Mouse (Mus musculus) limb, embryonic 14.5 days (tissue): ENCODE measurements around the gene Bcar3. TPM values are rescaled to one million over a fixed set of nuclear protein-coding genes. Genes with fewer than 3 reads are reported as not detected.

Experiments
- ATAC-seq: fragments of 200-750 bp; cut with Nextera tagmentation; 2 replicates; pipeline ENCODE4 v1.8.0; 2017; ENCODE audit warnings: low read depth, moderate number of reproducible peaks, moderate TSS enrichment; ENCODE audit not compliant: low FRiP score
- DNase-seq: peaks from one replicate; pipeline ENCODE4 v3.0.0-alpha.2; 2015; ENCODE audit warnings: low spot score
- H3K27ac ChIP-seq: fragments of 300-500 bp; sonication (generic); replicated peaks from 2 replicates; pipeline ENCODE4 v1.5.1; 2014; ENCODE audit warnings: low read depth, mild to moderate bottlenecking, low read length, moderate library complexity, mixed read lengths
- H3K27me3 ChIP-seq: fragments of 300-500 bp; sonication (generic); 2 replicates; pipeline ENCODE4 v1.6.1; 2014; ENCODE audit warnings: low read length, mixed read lengths; ENCODE audit not compliant: control insufficient read depth, insufficient read depth
- H3K36me3 ChIP-seq: fragments of 300-500 bp; sonication (generic); 2 replicates; pipeline ENCODE4 v1.6.1; 2014; ENCODE audit warnings: mild to moderate bottlenecking, low read length, moderate library complexity, mixed read lengths; ENCODE audit not compliant: control insufficient read depth, insufficient read depth
- H3K4me1 ChIP-seq: fragments of 300-500 bp; sonication (generic); 2 replicates; pipeline ENCODE4 v1.6.1; 2014; ENCODE audit warnings: antibody characterized with exemption, low read length, mixed read lengths; ENCODE audit not compliant: control insufficient read depth, insufficient read depth
- H3K4me2 ChIP-seq: fragments of 300-500 bp; sonication (generic); replicated peaks from 2 replicates; pipeline ENCODE4 v1.6.1; 2014; ENCODE audit warnings: low read depth, mild to moderate bottlenecking, low read length, moderate library complexity; ENCODE audit not compliant: severe bottlenecking
- H3K4me3 ChIP-seq: fragments of 300-500 bp; sonication (generic); replicated peaks from 2 replicates; pipeline ENCODE4 v1.5.1; 2014; ENCODE audit warnings: low read length
- H3K9ac ChIP-seq: fragments of 300-500 bp; sonication (generic); 2 replicates; pipeline ENCODE4 v1.6.1; 2014; ENCODE audit warnings: mild to moderate bottlenecking, low read depth, low read length, moderate library complexity; ENCODE audit not compliant: severe bottlenecking
- H3K9me3 ChIP-seq: fragments of 300-500 bp; sonication (generic); 2 replicates; pipeline ENCODE4 v1.6.1; 2016; ENCODE audit warnings: low read length; ENCODE audit not compliant: control insufficient read depth
- POLR2A ChIP-seq: fragments of 200-500 bp; IDR thresholded peaks from 2 replicates; pipeline ENCODE4 v1.8.0; 2012; ENCODE audit warnings: inconsistent platforms, mild to moderate bottlenecking, moderate library complexity, borderline replicate concordance; ENCODE audit not compliant: insufficient read depth, insufficient read length; ENCODE audit errors: extremely low read depth
- WGBS: fragments of 180-500 bp; shearing (Covaris S2); extraction: QIAGEN DNeasy Blood & Tissue Kit; methylation state at CpG from one replicate; pipeline ENCODE4 v1.1.7; 2014; 5-methylcytosine and 5-hydroxymethylcytosine counted together
- microRNA counts: library from miRNA; unstranded; fragments of <30 nt; microRNA quantifications from one replicate; lab custom pipeline; 2016
- microRNA-seq: library from miRNA; unstranded; fragments of <30 nt; microRNA quantifications from one replicate; pipeline ENCODE4, GENCODE M21; 2016
- polyA plus RNA-seq, 2 experiments: library from polyadenylated mRNA; depleted of rRNA in 1 of 2; stranded (reverse) in 1 of 2; unstranded in 1 of 2; fragments of >200 nt; fragmentation: Nextera tagmentation in 1 of 2; extraction: Ambion mirVana in 1 of 2; gene quantifications; 2 replicates each; pipeline versions ENCODE4 v1.2.1 to v1.2.3; 2012 to 2014

Bcar3 gene
- polyA plus RNA-seq, 2 experiments, result 7.8 to 7.9 TPM

GRCm38 (mm10) chr3:122574921-122575320 lies 281.0 kb downstream of the Bcar3 start:
- Histone ChIP-seq H3K9ac (no peak overlapping the region), H3K9me3 (no peaks in the 10 kb centered on the region)
- WGBS, result 89% methylated on average over 1 of the region's 1 CpGs

GRCm38 (mm10) chr3:122577360-122577759 lies 283.4 kb downstream of the Bcar3 start:
- TF ChIP-seq POLR2A, result no peak
- Histone ChIP-seq H3K4me2 (no peak overlapping the region), H3K9ac (no peak overlapping the region), H3K9me3 (no peaks in the 10 kb centered on the region), H3K27me3 (no peaks in the 10 kb centered on the region), H3K36me3 (no peaks in the 10 kb centered on the region; the same call in none of the 2 replicates), H3K4me1 (0 out of 2 replicates have a peak, but pooled peaks cover 2% of the 10 kb centered on the region), H3K4me3 (no peak overlapping the region), H3K27ac (no peak overlapping the region)
- no peak for DNase-seq
- ATAC-seq, result no peak

More at GRCm38 (mm10) chr3:122574921-122575320, 281.0 kb downstream of the Bcar3 start:
- no peak overlapping the region for H3K27ac ChIP-seq
- H3K36me3 ChIP-seq, result no peaks in the 10 kb centered on the region; the same call in none of the 2 replicates
- H3K4me2 ChIP-seq, result no peak overlapping the region
- no peak for ATAC-seq
- H3K4me1 ChIP-seq, result 0 out of 2 replicates have a peak, but pooled peaks cover 2% of the 10 kb centered on the region
- DNase-seq, result no peak
- no peak for TF ChIP-seq POLR2A
- H3K4me3 ChIP-seq, result no peak overlapping the region
- H3K27me3 ChIP-seq, result no peaks in the 10 kb centered on the region

MicroRNAs encoded within 50 kb of the gene (microRNA counts, 519-probe panel; counts per million panel counts)
- microRNA mmu-miR-760 (lab: Ali Mortazavi, UCI), result 1,400 counts per million, percentile 9 among the panel's probes with 10 or more counts

Small RNAs within 50 kb of the gene (microRNA-seq; reads per million reads assigned to microRNA genes)
- 30.7 reads per million, percentile 32 among the genes with 10 or more reads in this experiment for gene Mir760
- not detected for gene Mir7657

Other genes with a start within 250 kb of the Bcar3 start
- gene Abca4, start 249.7 kb upstream of the Bcar3 start, polyA plus RNA-seq (2012; rRNA removed), result 2.2 and 2.6 TPM in 2 replicates
- gene Abca4, start 249.7 kb upstream of the Bcar3 start, polyA plus RNA-seq (2014; fragmentation: Nextera tagmentation; extraction: Ambion mirVana), result 1.0 and 1.5 TPM in 2 replicates
- 26.6 and 30.4 TPM in 2 replicates for gene Gclm, start 48.6 kb upstream of the Bcar3 start, polyA plus RNA-seq (2012; rRNA removed)
- 58.4 TPM in 2 replicates for gene Gclm, start 48.6 kb upstream of the Bcar3 start, polyA plus RNA-seq (2014; fragmentation: Nextera tagmentation; extraction: Ambion mirVana)
- gene Dnttip2, start 19.7 kb upstream of the Bcar3 start, polyA plus RNA-seq (2012; rRNA removed), result 22.8 and 41.7 TPM in 2 replicates
- gene Dnttip2, start 19.7 kb upstream of the Bcar3 start, polyA plus RNA-seq (2014; fragmentation: Nextera tagmentation; extraction: Ambion mirVana), result 62.4 and 66.3 TPM in 2 replicates